Mouse (Mus musculus) CD8-positive naive resting alpha-beta T cell, adult 57 days (primary cell): ENCODE results near the gene Fxr1. TPM values are rescaled to one million over a fixed set of nuclear protein-coding genes. Genes with fewer than 3 reads are reported as not detected.

Source experiments
- total RNA-seq: library from RNA; stranded (reverse); gene quantifications from one replicate; pipeline ENCODE4 v1.2.4, GENCODE M21; 2023

Gene Fxr1
- total RNA-seq, result 114 TPM

DNA sequence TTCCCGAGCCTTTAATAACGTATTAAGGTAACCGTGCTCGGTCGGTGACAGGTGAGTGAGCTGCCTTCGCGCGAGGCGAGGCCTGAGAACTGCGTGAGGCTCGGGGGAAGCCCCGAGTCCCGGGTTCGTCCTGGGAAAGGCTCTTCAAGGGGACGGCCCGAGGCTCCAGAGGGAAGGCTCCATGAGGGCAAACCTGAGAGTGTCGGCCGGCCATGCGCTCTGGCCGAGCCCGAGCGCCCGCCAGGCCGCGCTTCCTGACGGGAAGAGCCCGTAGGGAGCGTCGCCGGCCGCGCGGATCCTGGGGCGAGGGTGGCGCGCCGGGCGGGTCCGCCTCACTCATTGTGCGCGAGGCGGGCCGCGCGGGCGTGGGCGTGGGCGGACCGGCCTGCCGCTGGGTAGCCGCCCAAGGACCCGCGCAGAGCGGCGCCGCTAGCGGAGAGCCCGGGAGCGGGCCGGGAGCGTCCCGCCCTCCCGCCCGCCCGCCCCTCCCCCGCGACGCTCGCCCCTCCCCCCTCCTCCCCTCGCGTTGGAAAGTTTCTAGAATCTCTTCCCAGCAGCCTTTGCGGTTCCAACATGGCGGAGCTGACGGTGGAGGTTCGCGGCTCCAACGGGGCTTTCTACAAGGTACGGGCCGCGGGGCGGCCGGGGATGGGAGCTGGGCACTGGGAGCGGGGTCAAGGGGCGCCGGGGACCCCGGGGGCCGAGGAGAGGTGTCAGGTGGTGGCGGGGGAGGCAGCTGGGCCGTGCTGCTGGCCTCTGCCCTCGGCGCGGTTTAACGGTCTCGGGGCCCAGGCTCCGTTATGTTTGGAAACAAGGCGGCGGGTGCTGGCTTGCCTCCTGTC is at the start of gene Fxr1:
Fxr1 (plus strand) TSS at position 404 of the 842 bp plus-strand sequence.

DNA sequence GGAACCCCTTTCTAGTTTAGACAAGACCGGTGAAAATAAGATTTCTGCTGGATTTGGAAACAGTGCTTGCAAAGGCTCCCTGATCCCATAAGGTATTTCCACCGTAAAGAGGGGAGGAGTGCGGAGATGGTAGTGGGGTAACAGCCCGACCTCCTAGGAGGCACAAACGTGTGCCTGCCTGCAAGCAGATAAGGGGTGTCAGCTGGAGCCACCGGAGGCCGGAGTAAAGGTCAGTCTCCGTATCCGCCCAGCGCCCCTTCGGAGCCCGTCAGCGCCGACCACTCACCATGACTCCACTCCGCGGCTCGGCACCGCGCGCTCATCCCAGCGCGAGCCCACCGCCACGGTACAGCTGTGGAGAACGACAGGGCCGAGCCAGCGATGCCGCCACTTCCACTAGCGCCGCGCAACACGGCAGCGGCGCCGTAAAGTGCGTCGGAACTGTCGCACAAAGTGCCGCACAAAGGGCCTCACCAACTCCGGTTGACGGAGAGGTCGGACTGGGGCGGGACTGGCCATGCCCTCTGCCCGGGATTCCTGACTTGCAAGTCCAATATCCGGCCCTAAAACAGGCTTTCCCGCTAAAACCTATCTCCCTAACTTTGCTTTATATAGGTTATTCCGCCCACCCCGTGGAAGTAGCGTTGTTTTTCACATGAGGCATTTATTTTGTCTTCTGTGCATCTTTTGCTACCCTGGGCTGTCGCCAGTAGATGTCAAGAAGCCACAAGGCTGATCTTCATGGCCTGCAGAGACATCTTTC is 61.3 kb downstream of the Fxr1 start, which contains the start of gene Dnajc19:
Dnajc19 (minus strand) TSS at position 422 of the 763 bp plus-strand sequence.

Other genes starting within 250 kb of the Fxr1 start
- 108 TPM for gene Ttc14, start 220.1 kb upstream of the Fxr1 start, total RNA-seq
- not detected for gene Ccdc39, start 175.6 kb upstream of the Fxr1 start, total RNA-seq
- 42.5 TPM for gene Dnajc19, start 61.4 kb downstream of the Fxr1 start, total RNA-seq